Mouse (Mus musculus) midbrain, embryonic 10.5 days (tissue): Measurements from ENCODE around the gene Rtp3. TPM values are rescaled to one million over a fixed set of nuclear protein-coding genes. Genes with fewer than 3 reads are reported as not detected.

ENCODE experiments used
- DNase-seq: peaks from one replicate; pipeline ENCODE4 v3.0.0-alpha.2; 2017; ENCODE audit warnings: low spot score
- H3K27ac ChIP-seq: fragments of 300-500 bp; sonication (generic); replicated peaks from 2 replicates; pipeline ENCODE4 v1.5.1; 2016; ENCODE audit warnings: mild to moderate bottlenecking
- H3K27me3 ChIP-seq: fragments of 300-500 bp; sonication (generic); 2 replicates; pipeline ENCODE4 v1.6.1; 2016; ENCODE audit warnings: low read depth, mild to moderate bottlenecking; ENCODE audit not compliant: poor library complexity, severe bottlenecking
- H3K36me3 ChIP-seq: fragments of 300-500 bp; sonication (generic); 2 replicates; pipeline ENCODE4 v1.6.1; 2016; ENCODE audit warnings: mild to moderate bottlenecking, moderate library complexity
- H3K4me1 ChIP-seq: fragments of 300-500 bp; sonication (generic); 2 replicates; pipeline ENCODE4 v1.6.1; 2016
- H3K4me3 ChIP-seq: fragments of 300-500 bp; sonication (generic); 2 replicates; pipeline ENCODE4 v1.5.1; 2016; ENCODE audit warnings: mild to moderate bottlenecking, moderate library complexity
- H3K9me3 ChIP-seq: fragments of 300-500 bp; sonication (generic); replicated peaks from 2 replicates; pipeline ENCODE4 v1.6.1; 2016; ENCODE audit warnings: mild to moderate bottlenecking
- WGBS: fragments of 180-500 bp; shearing (Covaris S2); methylation state at CpG from one replicate; pipeline ENCODE4 v1.1.7; 2016; 5-methylcytosine and 5-hydroxymethylcytosine counted together
- polyA plus RNA-seq: library from polyadenylated mRNA; unstranded; fragments of >200 nt; fragmentation: Nextera tagmentation; extraction: Ambion mirVana; gene quantifications from 2 replicates; pipeline ENCODE4 v1.2.1, GENCODE M21; 2016

Rtp3 gene
- polyA plus RNA-seq, 1 experiment from 2014 or later = not detected

DNA sequence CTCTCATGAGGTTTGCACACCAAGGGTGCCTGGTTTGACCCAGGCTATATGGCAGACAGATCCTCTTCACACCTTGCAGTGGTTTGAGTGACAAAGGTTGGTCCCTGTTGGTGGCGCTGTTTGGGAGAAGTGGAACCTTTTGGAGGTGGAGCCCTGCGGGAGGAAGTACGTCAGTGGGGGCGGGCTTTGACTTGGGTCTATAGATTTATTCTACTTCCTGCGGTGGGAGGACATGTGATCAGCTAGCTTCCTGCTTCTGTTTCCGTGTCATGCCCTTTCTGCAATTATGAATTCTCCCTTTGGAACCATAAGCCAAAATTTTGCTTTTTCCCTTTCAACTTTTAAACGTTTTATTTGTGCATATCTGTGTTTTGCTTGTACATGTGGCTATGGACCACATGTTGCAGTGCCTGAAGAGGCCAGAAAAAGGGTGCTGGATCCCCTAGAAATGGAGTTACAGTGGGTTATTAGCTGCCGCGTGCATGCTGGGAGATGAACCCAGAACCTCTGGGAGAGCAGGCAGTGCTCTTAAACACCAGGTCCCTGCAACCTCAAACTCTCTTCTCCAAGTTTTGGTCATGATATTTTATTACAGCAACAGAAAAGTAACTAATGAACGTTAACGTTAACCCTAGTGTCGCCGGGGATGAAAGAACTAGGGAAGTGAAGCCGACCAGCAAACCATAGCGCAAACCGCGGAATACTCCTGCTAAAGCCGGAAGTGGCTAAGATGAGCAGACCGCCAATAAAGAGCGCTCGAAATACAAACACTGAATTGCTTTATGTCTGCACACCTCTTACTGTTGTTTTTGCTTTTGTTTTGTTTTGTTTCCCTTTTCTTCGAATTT, 25.1 kb downstream of the Rtp3 start:
- Histone ChIP-seq H3K4me1 (no peaks in the 10 kb centered on the region), H3K4me3 (no peak overlapping the region), H3K36me3 (no peaks in the 10 kb centered on the region), H3K27me3 (no peaks in the 10 kb centered on the region), H3K9me3 (no peaks in the 10 kb centered on the region), H3K27ac (no peak overlapping the region)
- 90% methylated on average over 22 of the region's 22 CpGs for whole genome bisulfite sequencing
- DNase-seq = no peak

DNA sequence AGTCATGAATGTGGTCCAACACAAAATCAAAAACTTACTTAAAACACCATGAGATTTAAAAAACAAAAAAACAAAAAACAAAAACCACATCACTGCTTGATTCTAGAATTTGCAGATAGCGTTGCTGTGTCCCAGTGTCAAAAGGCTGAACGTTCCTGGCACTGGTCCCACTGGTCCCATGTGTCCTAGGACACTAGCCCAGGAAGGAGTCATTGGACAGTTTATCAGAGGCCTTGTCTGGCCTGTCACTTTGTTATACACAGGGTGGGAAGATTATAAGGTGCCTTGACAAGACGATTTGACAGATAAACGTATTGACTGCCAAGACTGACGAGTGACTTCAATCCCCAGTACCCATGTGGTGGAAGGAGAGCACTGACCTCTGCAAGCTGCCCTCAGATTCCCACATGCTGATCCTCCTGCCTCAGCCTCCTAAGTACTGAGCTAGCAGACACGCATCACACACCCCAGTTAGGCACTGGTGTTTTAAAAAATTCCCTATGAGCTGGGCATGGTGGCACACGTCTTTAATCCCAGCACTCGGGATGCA, 26.7 kb downstream of the Rtp3 start:
- Histone ChIP-seq H3K9me3 (no peaks in the 10 kb centered on the region), H3K4me1 (no peaks in the 10 kb centered on the region), H3K4me3 (no peak overlapping the region), H3K27me3 (no peaks in the 10 kb centered on the region), H3K27ac (no peak overlapping the region), H3K36me3 (no peaks in the 10 kb centered on the region)
- no peak for DNase-seq
- WGBS = 91% methylated on average over 8 of the region's 8 CpGs

DNA sequence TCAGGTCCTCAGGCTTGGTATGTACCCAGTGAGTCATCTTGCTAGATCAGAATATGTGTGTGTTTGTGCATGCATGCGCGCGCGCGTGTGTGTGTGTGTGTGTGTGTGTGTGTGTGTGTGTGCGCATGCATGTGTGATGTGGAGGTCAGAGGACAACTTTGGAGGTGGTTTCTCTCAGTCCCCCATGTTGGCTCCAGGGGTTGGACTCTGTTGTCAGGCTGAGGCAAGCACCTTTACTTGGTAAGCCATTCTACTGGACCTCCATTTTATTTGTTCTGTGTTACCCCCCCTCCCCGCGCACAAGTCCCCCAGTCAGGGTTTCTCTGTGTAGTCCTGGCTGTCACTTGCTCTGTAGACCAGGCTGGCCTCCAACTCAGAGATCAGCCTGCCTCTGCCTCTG, 29.0 kb downstream of the Rtp3 start:
- WGBS = 99% methylated on average over 8 of the region's 8 CpGs
- Histone ChIP-seq H3K4me1 (no peaks in the 10 kb centered on the region), H3K36me3 (no peaks in the 10 kb centered on the region), H3K4me3 (no peak overlapping the region), H3K9me3 (no peaks in the 10 kb centered on the region), H3K27me3 (no peaks in the 10 kb centered on the region), H3K27ac (no peak overlapping the region)
- DNase-seq = no peak

DNA sequence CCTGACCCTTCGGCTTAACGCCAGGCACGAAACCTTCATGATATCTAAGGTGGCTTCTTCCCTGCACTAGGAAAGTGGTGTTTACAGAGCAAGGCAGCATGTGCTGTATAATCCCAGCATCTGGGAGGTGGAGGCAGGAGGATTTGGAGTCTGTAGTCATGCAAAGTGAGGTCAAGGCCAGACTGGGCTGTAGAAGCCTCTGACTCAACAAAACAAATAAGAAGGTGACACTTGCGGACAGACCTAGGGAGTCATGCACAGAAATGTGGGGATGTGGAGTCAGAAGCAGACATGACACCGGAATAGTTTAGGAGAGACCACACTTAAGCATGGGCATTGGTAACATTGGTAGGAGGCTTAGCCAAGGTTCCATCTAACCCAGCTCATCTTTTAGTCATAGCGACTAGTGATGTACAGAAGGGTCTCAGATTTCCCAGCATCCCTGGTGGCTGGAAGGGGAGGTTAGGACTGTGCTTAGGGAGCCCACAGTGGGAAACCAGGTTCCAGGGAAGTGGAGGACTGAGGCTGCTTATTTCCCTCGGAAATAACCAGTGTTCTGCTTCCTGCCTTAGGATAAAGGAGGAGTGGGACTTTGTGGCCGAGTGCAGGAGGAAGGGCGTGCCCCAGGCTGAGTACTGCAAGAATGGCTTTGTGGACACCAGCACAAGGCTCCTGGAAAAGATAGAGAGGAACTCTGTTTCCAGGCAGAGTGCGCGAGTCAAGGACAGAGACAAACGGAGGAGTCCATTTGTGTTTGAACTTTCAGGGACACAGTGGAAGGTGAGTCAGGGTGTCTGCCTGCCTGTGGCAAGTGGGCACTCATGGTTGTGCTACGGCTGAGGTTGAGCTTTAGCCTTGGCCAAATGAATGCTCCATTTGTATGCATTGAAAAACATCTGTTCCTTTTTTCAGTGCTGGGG, 29.9 kb downstream of the Rtp3 start:
- no peaks in the 10 kb centered on the region for H3K9me3 ChIP-seq
- H3K36me3 ChIP-seq = no peaks in the 10 kb centered on the region
- no peak for DNase-seq
- WGBS = 88% methylated on average over 13 of the region's 13 CpGs
- peaks cover 8% of the 10 kb centered on the region for H3K27me3 ChIP-seq
- H3K4me1 ChIP-seq = no peaks in the 10 kb centered on the region
- no peak overlapping the region for H3K27ac ChIP-seq
- H3K4me3 ChIP-seq = no peak overlapping the region

DNA sequence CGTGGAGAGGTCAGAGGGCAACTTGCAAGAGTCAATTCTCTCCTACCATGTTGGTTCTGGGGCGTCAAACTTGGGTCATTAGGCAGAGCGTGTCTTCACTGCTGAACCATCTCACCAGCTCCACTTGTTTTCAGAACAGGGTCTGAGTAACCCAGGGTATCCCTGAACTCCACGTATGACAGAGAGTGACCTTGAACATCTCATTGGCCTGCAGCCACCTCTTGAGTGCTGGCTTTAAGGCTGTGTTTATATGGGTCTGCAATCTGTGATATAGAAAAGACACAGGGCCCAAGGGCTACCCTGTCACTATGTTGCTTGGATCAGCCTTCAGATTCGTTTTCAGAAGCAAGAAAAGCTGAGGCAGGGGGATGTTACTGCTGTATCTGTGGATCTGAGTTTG, 30.7 kb downstream of the Rtp3 start:
- WGBS = 88% methylated on average over 5 of the region's 5 CpGs
- Histone ChIP-seq H3K36me3 (no peaks in the 10 kb centered on the region), H3K9me3 (no peaks in the 10 kb centered on the region), H3K27me3 (peaks cover 16% of the 10 kb centered on the region), H3K4me3 (no peak overlapping the region), H3K27ac (no peak overlapping the region), H3K4me1 (peaks cover 7% of the 10 kb centered on the region)
- DNase-seq = no peak

DNA sequence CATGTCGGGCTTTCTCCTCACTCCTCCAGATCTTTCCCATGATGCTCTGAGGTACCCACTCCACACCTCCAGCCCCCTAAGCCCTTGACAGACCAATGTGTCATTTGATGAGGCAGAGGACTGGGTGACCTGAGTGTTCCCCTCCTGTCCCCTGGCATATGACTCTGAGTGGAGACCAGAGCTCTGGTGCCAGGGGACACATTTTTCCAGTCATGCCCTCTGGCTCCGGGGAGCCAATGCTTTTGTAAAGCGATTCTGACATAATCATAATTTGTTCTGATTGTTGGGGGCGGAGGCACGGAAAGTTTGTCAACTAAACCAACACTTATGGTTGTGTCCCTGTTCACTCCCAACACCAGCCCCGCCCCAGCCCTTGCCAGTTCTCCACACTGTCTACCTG, 34.4 kb downstream of the Rtp3 start:
- H3K4me3 ChIP-seq = no peak overlapping the region
- 86% methylated on average over 6 of the region's 6 CpGs for WGBS
- H3K4me1 ChIP-seq = peaks cover 21% of the 10 kb centered on the region
- no peaks in the 10 kb centered on the region for H3K36me3 ChIP-seq
- peaks cover 48% of the 10 kb centered on the region for H3K27me3 ChIP-seq
- no peaks in the 10 kb centered on the region for H3K9me3 ChIP-seq
- no peak for DNase-seq
- no peak overlapping the region for H3K27ac ChIP-seq

DNA sequence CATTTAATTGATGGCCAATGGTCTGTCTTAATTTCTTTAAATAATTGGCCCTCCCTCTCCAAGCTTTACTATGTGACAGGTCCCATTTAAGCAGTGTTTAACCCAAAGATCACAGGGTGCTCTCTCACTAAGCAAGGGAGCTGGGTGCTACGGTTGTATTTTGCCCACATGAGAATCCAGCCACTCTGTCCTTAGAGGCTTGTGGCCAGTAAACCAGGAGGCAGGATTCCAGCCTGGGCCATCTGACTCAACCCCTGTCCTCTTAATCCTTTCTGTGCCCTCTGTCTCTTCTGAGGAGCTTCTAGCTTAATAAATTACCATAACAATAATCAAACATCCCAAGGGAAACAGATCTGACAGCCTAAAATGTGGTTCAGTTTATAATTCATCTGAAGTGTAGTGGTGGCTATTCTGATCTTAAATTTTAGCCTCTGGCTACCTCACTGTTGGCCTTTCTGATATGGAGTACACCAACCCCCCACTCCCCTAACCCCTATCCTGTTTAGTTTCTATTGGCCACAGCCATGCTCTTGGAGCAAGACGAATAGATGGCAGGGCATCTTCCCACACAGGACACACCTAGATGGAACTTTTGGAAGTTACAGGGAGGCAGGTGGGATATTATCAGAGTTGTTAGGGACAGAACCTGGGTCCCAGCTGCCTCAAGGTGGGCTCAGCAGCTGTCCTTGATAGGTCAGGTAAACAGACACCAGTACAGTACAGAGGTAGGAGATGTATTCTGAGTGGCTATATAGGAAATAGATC, 35.5 kb downstream of the Rtp3 start:
- 52% methylated on average over 2 of the region's 2 CpGs for WGBS

DNA sequence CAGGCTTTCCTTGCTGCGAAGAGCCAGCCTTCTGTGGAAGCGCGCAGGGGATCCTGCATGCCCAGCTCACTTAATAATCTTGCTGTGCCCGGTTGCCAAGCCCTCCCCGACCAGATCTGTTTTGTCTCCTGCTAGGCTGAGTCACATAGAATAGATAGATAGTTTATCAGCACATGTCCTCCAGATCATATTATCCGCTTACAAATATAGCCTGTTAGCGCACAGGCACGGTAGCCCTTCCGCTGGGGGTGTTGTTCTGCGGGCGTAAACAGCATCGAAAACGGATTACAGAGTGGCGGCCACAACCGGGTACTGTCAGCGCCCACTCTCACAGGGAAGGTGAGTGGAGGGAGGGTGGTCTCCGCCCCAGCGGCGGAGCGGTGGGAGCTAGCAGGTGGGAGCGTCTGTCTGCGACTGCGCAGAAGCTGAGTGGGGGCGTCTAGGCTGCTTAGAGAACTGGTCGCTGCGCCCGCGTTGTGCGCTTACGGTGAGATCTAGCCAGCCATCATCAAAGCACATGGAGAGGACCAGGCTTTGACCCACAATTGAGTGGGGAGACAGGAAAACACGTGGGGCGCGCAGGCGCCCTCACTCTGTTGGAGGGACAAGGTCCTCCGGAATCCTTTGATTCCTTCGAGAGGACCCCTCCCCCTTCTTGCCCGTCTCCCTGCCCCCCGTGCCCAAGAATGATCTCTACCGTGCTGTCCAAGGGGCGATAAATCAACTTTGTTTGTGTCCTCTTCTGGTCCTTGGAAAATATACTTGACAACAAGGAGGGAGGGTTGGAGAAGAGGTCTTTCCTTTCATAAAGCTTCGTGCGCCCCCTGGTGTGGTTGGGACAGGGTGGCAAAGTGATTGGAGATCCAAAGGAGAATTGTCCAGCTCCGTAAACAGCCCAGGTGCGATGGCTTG, 36.6 kb downstream of the Rtp3 start:
- Histone ChIP-seq H3K27me3 (peaks cover 67% of the 10 kb centered on the region), H3K27ac (peak overlapping the region; percentile 72), H3K36me3 (no peaks in the 10 kb centered on the region), H3K9me3 (no peaks in the 10 kb centered on the region), H3K4me1 (peaks cover 25% of the 10 kb centered on the region), H3K4me3 (peak overlapping the region; percentile 72)
- under 1% methylated on average over 44 of the region's 44 CpGs for WGBS
- peak; percentile 60 for DNase-seq

More for the DNA sequence above, 35.5 kb downstream of the Rtp3 start:
- Histone ChIP-seq H3K4me3 (peak overlapping the region; percentile 72; the same call in 1 of the 2 replicates), H3K27me3 (peaks cover 58% of the 10 kb centered on the region), H3K4me1 (peaks cover 21% of the 10 kb centered on the region), H3K27ac (no peak overlapping the region), H3K36me3 (no peaks in the 10 kb centered on the region), H3K9me3 (no peaks in the 10 kb centered on the region)
- no peak for DNase-seq

DNA sequence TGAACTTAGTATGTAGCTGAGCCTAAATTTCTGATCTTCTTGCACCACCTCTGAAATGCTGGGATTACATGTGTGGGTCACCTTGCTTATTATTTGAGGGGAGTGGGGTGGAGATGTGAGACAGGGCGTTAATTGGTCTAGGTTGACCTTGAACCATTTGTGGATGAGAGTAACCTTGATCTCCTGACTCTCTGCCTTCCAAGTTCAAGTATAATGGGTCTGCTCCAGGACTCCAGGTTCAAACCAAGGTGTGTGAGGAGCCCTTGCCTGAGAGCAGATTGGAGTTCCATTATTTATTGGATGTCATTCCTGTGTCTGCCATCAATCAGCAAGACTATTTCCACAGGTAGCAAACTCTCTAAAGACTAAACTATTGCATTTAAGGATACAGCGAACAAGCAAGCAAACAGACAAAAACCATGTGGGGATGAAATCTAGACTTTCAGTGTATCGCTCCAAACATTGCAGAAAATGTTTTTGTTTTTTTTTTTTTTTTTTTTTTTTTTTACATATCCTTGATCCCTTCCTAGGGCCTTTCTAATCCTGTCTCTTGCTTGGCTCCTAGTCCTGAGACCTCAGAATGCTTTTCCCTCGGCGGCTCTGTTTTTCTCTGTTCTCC, 37.3 kb downstream of the Rtp3 start:
- H3K4me3 ChIP-seq = peak overlapping the region; percentile 72
- no peaks in the 10 kb centered on the region for H3K9me3 ChIP-seq
- peaks cover 29% of the 10 kb centered on the region for H3K4me1 ChIP-seq
- peaks cover 75% of the 10 kb centered on the region for H3K27me3 ChIP-seq
- H3K36me3 ChIP-seq = no peaks in the 10 kb centered on the region
- DNase-seq = no peak
- no peak overlapping the region for H3K27ac ChIP-seq
- WGBS = 46% methylated on average over 5 of the region's 5 CpGs

DNA sequence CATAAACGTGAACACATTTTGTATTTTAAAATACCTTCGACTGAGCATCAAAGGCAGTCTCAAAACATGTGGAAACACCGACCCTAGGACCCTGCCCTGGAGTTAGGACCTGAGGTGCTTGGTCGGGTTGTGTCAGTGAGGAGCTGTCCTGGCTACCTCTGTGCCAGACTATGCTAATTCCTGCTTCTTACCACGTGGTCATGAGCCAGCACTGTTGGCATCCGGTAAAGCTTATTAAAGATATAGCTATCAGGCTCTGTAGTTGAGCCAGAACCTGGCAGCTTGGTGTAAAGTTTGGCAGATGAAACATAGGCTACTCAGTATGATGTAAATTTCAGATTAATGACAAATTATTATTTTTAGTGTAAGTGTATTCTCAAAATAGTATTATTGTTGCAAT, 38.0 kb downstream of the Rtp3 start:
- 60% methylated on average over 6 of the region's 6 CpGs for WGBS
- no peak for DNase-seq
- H3K9me3 ChIP-seq = no peaks in the 10 kb centered on the region
- peaks cover 36% of the 10 kb centered on the region for H3K4me1 ChIP-seq
- H3K27ac ChIP-seq = no peak overlapping the region
- no peak overlapping the region for H3K4me3 ChIP-seq
- peaks cover 81% of the 10 kb centered on the region for H3K27me3 ChIP-seq
- H3K36me3 ChIP-seq = no peaks in the 10 kb centered on the region

DNA sequence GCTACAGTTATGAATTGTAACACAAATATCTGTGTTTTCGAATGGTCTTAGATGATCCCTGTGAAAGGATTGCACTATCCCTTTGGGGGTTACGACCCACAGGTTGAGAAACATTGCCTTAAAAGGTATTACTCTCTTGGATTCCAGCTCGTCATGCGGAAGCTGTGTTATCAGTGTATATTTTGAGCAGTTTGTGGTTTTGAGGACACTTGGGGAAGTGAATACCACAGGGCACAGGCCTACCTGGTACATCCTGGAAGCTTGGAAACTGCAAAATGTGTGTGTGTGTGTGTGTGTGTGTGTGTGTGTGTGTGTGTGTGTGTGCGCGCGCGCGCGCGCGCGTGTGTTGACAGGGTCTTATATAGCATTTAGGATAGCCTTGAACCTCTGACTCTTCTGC, 38.5 kb downstream of the Rtp3 start:
- no peak overlapping the region for H3K4me3 ChIP-seq
- H3K4me1 ChIP-seq = peaks cover 41% of the 10 kb centered on the region
- no peaks in the 10 kb centered on the region for H3K36me3 ChIP-seq
- DNase-seq = no peak
- 95% methylated on average over 13 of the region's 13 CpGs for WGBS
- no peak overlapping the region for H3K27ac ChIP-seq
- H3K9me3 ChIP-seq = no peaks in the 10 kb centered on the region
- H3K27me3 ChIP-seq = peaks cover 86% of the 10 kb centered on the region
